Mouse (Mus musculus): Measurements from ENCODE around the gene Gemin2.
"Not testable (repeated sequence)": the region's sequence is repeated elsewhere in the genome, so short reads cannot be mapped to it uniquely, and the experiment has no call there.

Gemin2 gene

DNA sequence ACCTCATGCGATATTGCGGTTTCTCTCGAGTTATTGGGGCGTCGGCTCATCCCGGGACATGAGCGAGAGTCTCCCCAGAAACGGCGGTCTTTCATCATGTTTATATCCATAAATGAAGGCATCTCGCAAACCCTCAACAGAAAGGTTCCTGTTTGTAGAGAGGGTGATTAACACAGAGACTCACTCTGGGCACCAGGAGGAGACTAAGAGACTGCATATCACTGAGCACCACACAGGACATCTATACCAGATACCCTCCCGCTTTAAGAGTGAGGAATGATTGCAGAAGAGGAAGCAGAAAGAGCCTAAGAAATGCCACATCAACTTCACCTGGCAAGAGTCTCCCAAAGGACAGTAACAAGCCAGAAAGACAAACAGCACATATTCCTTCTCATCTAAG is 43.0 kb downstream of the Gemin2 start:
- intact Hi-C loops (cut with DNase I) = no loop called here

- intact Hi-C loops (cut with DNase I) = not testable (repeated sequence)
Measured at GRCm38 (mm10) chr12:59058242-59058641, 45.0 kb downstream of the Gemin2 start.

GRCm38 (mm10) chr12:59060322-59060721 is 47.1 kb downstream of the Gemin2 start:
- intact Hi-C loops (cut with DNase I) = no loop called here

GRCm38 (mm10) chr12:59060993-59061595 is 47.9 kb downstream of the Gemin2 start, which contains the start of gene Trappc6b:
Trappc6b (minus strand) TSS chr12:59061472.
- intact Hi-C loops (cut with DNase I) = no loop called here

- intact Hi-C loops (cut with DNase I) = loop anchor here (5.0 kb wide), 2 partner anchors 67 to 152 kb away; partner anchors contain the start of gene Fbxo33
Measured at GRCm38 (mm10) chr12:59064837-59065236, 51.6 kb downstream of the Gemin2 start.

DNA sequence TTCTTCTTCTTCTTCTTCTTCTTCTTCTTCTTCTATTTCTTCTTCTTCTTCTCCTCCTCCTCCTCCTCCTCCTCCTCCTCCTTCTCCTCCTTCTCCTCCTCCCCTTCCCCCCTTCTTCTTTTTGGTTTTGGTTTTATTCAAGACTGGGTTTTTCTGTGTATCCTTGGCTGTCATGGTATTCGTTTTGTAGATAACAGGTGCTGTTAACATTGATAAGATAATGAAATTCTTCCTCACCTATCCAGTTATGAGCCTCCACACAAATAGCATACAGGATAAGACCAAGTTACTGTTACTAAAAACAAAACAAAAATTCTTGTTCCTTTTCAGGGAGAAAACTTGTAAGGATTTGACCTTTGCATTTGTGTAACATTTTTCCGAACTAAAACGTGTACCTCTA is 52.6 kb downstream of the Gemin2 start:
- intact Hi-C loops (cut with DNase I) = loop anchor here (5.0 kb wide), 2 partner anchors 67 to 152 kb away; partner anchors contain the start of gene Fbxo33

DNA sequence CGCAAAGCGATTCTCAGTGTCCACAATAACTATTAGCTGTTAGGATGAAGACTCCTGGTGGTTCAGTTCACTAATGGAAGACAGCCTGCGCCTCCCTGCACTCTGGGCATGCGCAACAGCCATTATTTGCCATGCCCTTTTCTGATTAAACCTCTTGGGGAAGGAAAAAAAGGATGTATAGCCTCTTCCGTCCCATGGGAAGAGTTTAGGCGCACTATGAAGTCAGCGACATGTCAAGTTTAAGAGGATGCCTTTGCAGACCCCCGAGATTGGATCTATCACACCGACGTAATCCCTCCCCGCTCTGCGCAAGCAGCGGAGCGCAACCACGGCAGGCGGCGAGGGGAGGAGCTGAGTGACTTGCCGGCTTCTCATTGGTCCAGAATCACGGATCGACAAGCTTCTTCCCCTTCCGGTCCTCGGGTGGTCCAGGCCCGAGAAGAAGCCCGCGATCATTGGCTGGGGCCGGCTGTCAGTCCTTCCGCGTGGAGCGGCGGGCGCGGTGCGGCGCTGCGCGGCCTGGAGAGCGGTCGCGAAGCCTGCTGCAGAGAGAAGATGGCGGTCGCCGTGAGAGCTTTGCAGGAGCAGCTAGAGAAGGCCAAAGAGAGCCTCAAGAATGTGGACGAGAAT is 53.4 kb downstream of the Gemin2 start, which contains the start of gene Pnn:
Gene Pnn, plus strand, starts transcription at position 437 of the 630 bp plus-strand sequence.
- intact Hi-C loops (cut with DNase I) = loop anchor here (5.0 kb wide), 2 partner anchors 66 to 151 kb away; partner anchors contain the start of gene Fbxo33

DNA sequence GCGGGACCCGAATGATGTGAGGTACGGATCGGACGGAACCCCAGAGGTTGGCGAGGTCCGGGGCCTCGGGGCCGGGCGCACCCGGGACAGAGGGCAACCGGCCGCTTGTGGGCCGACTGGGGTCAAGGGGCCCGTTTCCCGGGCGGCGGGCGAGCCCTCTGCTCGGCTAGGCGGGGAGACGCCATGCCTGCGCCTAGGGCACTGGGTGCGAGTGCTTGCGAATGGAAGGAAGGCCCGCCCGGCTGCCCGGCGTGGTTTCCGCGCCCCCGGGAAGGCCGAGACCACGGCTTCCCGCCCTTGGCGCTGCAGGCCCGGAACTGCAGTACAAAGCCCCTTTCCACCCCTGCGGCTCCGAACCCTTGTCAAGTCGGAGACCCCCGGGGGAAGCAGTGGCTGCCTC is 53.9 kb downstream of the Gemin2 start:
- intact Hi-C loops (cut with DNase I) = loop anchor here (5.0 kb wide), 2 partner anchors 65 to 150 kb away; partner anchors contain the start of gene Fbxo33

DNA sequence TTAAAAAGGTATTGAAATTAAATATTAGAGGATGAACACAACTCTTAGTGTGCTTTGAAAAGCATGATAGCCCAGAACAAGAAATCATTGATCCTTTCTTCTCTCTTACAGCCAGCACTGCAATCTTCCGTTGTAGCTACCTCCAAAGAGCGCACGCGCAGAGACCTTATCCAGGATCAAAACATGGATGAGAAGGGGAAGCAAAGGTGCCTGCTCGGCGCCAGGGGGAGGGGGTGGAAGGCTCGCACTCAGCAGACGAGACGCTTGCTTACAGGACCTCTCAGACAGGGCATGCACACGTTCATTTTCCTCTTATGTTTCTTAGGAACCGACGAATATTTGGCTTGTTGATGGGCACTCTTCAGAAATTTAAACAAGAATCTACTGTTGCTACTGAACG is 55.6 kb downstream of the Gemin2 start:
- intact Hi-C loops (cut with DNase I) = loop anchor here (5.0 kb wide), 2 partner anchors 64 to 149 kb away; partner anchors contain the start of gene Fbxo33

DNA sequence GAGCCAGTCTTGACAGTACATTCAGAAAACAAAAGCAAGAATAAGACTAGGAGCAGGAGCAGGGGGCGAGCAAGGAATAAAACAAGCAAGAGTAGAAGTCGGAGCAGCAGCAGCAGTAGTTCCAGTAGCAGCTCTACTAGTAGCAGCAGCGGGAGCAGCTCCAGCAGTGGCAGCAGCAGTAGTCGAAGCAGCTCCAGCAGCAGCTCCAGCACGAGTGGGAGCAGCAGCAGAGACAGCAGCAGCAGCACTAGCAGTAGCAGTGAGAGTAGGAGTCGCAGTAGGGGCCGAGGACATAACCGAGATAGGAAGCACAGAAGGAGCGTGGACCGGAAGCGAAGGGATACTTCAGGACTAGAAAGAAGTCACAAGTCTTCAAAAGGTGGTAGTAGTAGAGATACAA is 59.1 kb downstream of the Gemin2 start:
- intact Hi-C loops (cut with DNase I) = no loop called here

DNA sequence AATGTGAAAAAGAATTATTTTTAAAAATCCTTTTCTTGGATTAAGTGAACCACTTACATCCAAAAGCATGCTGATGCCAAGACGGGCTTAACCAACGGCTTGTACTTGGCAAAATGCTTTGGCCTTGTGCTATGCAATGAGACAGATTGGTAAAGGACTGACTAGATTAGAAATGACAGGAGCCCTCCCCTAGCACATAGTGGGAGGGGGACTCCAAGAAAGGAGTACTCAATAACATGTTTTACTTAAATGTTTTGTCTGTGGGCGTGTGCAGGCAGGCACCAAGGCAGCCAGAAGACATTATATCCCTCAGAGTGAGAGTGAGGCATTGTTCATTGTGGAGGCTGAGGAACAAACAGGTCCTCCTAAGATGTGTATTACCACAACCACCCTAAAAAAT is 60.9 kb downstream of the Gemin2 start:
- intact Hi-C loops (cut with DNase I) = no loop called here

DNA sequence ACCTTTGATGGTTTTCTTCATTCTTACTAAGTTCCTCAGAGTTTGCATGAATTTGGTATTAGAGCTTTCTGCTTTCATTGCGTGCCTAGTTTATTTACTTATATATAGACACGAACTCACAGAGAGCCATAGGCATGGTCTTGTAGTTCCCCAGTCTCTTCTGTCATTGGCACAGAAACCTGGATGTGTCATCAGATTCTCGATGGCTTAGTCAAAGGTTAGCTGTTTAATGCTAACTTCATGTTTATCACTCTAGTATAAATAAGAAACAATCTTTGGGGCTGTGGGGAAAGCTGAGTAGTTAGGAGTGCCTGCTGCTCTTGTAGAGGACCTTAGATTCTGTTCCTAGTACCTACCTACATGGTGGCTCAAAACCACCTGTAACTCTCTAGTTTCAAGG is 63.8 kb downstream of the Gemin2 start:
- intact Hi-C loops (cut with DNase I) = no loop called here

DNA sequence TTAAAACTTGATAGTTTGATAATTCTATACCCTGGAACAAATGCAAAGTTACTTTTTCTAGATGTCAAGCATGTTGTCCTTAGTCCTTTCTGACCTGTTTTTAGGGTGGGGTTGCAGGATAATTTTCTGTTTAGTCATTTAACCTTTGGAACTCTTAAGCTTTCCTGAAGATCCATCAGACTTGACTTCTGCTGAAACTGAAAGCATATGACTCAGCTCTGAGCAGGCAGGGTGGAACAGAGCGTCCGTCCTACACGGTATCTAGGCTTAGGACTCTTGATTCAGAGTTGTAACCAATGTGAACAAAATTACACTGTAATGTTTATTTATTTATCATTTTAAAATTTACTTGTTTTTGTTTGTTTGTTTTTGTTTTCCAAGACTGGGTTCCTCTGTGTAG is 64.7 kb downstream of the Gemin2 start:
- intact Hi-C loops (cut with DNase I) = no loop called here

All from adrenal gland (tissue).